Mouse (Mus musculus): ENCODE data around the gene Odf3b.

- no peak for TF ChIP-seq CTCF (IDR thresholded peaks at IDR 0.05; ENCODE audit: control insufficient read depth, insufficient read depth, insufficient read length)
- TF ChIP-seq USF1 (IDR thresholded peaks at IDR 0.05; ENCODE audit: low read depth): no peak
- no peak for TF ChIP-seq MAX (IDR thresholded peaks at IDR 0.05)
- TF ChIP-seq FOSL1 (IDR thresholded peaks at IDR 0.05; ENCODE audit: insufficient read depth, low read length, poor library complexity, severe bottlenecking): no peak
- TF ChIP-seq MYOD1 (IDR thresholded peaks at IDR 0.05; ENCODE audit: control insufficient read depth, insufficient read length, low read depth): no peak
- no peak for TF ChIP-seq MYOG (IDR thresholded peaks at IDR 0.05; ENCODE audit: control insufficient read depth, extremely low read depth, insufficient read length)
- TF ChIP-seq CEBPB (IDR thresholded peaks at IDR 0.05; ENCODE audit: low read depth): no peak
Measured at GRCm38 (mm10) chr15:89343325-89343724, 35.8 kb downstream of the Odf3b start.

Data from C2C12 (cell line).